Mouse (Mus musculus) telencephalon, adult 2 months (tissue): ENCODE measurements at regions not wholly inside any gene's neighbourhood (a gene's known extent, or its start where the extent isn't known, plus 50 kb on each side); places are given as distances from the start of the nearest gene placed in this dataset.
A peak's percentile ranks its signal among the peaks of the same experiment; 100 is the strongest.

Experiments used
- DNase-seq: peaks from one replicate; pipeline ENCODE4 v3.0.0-alpha.2; 2011; ENCODE audit warnings: low read depth, low spot score

DNA sequence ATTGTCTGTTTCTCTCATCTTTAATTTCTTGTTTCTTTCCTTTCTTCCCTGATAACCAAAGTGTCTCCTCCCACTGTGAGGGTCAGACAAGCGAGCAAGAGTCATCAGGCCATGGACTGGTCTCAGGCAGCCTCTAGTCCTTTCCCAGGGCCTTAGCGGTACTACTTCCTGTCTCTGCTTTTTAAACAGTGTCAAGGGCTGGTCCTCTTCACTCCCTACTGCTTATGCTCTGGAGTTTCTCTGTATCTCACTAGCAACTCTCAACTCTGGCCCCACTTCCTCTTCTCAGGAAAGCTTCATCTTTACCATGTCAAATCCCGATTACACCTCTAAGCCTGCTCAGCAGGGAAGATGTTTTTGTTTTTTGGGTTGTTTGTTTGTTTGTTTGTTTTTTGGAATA, 124.1 kb downstream of the Pten start:
- no peak for DNase-seq

GRCm38 (mm10) chr19:32884279-32884678, 127.0 kb downstream of the Pten start:
- DNase-seq: no peak

GRCm38 (mm10) chr19:32885481-32886131, 128.3 kb downstream of the Pten start:
- DNase-seq: no peak

DNA sequence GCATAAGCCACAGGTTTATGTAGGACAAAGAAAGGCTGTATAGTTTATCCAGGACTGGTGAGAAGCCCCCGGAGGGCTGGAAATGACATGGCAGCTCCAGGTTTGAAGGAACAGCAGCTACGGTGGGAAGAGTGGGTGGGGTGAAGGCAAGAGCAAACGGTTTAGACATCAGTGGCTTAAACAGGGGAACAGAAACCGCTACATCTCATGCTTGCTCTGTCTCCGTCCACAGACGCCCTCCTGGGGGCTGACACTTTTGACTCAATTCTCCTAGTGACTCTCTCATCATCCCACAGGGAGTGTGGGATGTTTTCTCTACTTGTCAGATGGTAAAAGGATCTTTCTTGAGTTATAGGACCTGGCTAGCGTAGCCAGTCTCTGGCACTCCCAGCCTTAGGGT, 129.9 kb downstream of the Pten start:
- no peak for DNase-seq

GRCm38 (mm10) chr19:32888616-32889305, 131.5 kb downstream of the Pten start:
- no peak for DNase-seq

DNA sequence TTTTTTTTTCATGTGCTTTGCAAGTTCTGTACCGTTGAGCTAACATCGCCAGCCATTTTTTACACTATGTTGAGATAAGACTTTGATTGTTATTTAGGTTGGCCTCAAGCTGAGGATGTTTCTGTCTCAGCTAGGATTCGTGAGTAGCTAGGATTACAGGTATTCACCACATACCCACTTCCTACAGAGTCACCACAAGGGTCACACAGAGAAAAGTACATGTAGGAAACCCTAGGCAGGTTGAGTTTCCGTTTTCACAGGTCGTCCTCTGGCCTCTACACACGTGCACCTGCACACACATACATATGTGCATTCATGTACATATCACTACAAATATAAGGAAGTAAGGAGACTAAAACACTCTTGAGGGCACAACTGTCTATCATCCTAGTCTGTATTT, 133.5 kb downstream of the Pten start:
- DNase-seq: no peak

GRCm38 (mm10) chr19:32892469-32892868, 135.2 kb downstream of the Pten start:
- DNase-seq: no peak

- DNase-seq: no peak
Measured at GRCm38 (mm10) chr19:32903454-32904108, 146.3 kb downstream of the Pten start.

GRCm38 (mm10) chr19:32904517-32904916, 147.2 kb downstream of the Pten start:
- DNase-seq: no peak

- peak; percentile 24 for DNase-seq
Measured at GRCm38 (mm10) chr19:32905901-32906431, 148.7 kb downstream of the Pten start.

- DNase-seq: no peak
Measured at GRCm38 (mm10) chr19:32906820-32907219, 149.5 kb downstream of the Pten start.

- DNase-seq: no peak
Measured at GRCm38 (mm10) chr19:32910050-32910462, 152.8 kb downstream of the Pten start.

- DNase-seq: no peak
Measured at GRCm38 (mm10) chr19:32912323-32912722, 155.0 kb downstream of the Pten start.

DNA sequence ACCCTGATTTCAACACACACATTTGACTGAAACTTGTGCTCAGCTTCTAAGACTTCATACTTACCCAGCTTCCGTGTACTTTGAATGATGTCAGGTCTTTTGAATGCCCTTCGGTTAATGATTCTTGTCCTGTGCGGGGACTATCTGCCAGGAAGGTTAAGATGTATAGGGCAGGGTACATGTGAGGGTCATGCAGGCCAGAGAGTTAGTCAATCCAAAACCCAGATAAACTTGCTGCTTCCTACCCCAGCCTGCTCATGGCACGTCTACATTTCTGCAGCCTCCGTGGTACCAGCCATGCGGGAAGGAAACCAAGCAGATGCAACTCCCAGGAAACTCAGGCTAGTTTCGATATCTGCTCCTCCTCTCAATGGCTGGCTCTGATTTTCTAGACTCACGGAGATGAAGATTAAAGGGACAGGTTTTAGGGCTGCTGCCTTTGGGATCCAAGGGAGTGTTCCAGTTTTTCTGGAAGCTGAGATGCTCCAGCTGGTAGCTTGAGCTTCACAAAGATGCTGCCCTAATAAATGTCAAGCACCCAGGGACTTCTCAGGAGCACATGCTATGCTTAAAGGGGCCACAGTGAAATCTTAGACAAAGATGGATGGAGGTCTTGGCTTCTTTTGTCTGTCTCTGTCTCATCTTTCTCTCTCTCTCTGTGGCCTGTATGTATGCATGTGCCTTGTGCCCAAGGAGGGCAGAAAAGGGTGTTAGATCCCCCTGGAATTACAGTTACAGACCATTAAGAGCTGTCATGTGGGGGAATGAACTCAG, 159.4 kb downstream of the Pten start:
- DNase-seq: no peak

DNA sequence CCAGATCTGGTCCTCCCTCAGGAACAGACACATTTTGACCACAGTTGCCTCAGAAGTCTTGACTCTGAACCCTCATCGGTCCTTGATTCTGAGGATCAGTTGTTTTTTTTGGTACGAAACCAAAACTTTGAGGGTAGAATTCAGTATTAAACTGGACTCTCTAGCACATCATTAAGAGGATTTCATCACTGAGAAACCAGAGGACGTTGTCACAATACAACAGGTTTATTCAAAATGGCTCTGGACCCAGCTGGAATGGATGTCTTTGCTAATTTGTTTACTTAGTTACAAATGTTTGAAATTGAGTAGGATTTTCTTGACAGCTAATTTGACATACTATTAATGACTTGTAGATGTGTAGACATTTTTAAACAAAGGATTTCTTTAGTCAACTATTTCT, 163.7 kb downstream of the Pten start:
- DNase-seq: no peak

DNA sequence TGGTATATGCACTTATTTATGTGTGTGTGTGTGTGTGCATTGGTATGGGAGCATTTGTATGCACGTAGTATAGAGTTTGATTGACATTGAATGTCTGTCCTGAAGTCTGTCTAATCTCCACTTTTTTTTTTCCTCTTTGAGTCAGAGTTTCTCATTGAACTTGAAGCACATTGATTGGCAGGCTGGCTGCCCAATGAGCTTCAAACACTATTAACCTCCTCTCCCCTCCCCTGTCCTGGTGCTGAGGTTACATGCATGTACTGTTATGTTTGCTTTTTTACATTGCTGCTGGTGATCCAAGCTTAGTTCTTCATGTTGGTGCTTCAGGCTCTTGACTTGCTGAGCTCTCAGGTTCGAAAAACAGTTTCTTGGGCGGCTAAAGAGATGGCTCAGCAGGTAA, 166.6 kb downstream of the Pten start:
- DNase-seq: no peak

GRCm38 (mm10) chr19:32925628-32926505, 168.6 kb downstream of the Pten start:
- DNase-seq: no peak

DNA sequence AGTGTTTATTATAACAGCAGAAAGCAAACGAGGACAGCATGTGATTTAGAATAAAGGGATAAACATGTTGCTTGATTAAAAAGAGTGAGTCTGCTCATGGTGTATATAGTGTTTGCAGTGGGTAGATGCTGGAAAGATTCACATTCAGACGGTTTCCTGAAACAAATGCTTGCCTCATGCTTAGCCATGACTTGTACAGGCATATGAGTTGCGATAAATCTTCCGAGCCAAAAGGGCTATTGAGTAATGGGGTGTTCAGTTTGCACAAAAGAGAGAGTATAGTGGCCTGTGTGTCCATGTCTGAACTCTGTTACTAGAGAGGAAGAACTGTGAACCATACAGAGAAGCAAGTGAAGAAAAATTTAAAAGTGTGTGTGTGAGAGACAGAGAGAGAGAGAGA, 169.3 kb downstream of the Pten start:
- no peak for DNase-seq

- DNase-seq: no peak
Measured at GRCm38 (mm10) chr19:32933676-32934075, 176.4 kb downstream of the Pten start.

DNA sequence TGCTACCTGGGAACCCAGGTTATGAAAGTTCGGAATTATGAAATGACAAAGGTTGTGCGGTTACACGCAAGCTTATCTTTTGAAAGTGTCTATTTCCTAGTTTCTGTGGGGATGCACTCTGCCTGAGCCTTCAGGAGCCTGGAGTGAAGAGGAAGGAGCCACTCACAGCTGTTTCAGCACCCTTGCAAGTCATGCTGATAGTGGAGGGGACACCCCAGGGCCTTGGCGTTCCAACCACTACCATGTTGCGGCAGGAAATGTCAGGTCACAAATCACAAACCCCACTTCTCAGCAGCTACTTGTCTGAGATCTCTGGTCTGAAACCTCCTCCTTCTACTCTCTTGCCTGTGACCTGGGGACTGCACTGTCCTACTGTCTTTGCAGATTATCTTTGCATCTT, 178.3 kb downstream of the Pten start:
- no peak for DNase-seq

- no peak for DNase-seq
Measured at GRCm38 (mm10) chr19:32937591-32937990, 180.3 kb downstream of the Pten start.
